Mouse (Mus musculus): ENCODE results near the gene Zfp934. TPM values are rescaled to one million over a fixed set of nuclear protein-coding genes. Genes with fewer than 3 reads are reported as not detected.
"Not testable (repeated sequence)": the region's sequence is repeated elsewhere in the genome, so short reads cannot be mapped to it uniquely, and the experiment has no call there.

The Zfp934 gene
- total RNA-seq (2021): 1 to 10 TPM; 7.9 to 8.4 TPM
- long read RNA-seq, experiment 1, partial matches to known transcripts: 0 of 4 reads
- long read RNA-seq, experiment 1, other reads (novel, unspliced or antisense): 4 of 4 reads
- long read RNA-seq, experiment 2, partial matches to known transcripts: 0 of 9 reads
- long read RNA-seq, experiment 2, other reads (novel, unspliced or antisense): 3 of 9 reads

- H3K4me3 ChIP-seq; H3K27ac ChIP-seq; DNase-seq (ENCODE audit: low spot score in 2 of 2): not testable (repeated sequence)
Observed at GRCm38 (mm10) chr13:62571099-62571498, at the start of gene Zfp934. Gene Zfp934 (minus strand): TSS chr13:62571199.

- DNase-seq (ENCODE audit: low spot score in 2 of 2); H3K27ac ChIP-seq; H3K4me3 ChIP-seq: not testable (repeated sequence)
Observed at GRCm38 (mm10) chr13:62617449-62617848, 46.5 kb upstream of the Zfp934 start.

DNA sequence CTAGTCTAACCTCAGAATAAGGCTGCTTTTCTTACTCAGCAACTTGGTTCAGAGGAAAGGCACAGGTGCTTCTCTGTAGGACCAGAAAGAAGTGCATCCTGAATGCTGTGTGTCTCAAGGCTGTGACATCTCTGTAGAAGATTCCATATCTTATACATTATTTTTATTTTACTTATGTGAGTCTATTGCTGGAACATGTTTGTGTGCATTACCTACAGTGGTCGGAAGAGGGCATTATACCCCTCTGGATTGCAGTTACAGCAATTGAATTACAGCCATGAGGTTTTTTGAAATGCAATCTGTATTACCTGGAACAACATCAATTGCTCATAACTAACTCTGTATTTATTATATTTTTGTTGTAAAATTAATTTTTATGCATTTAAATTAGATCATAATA, 9.3 kb downstream of the Zfp934 start:
- peak in 1 of 2 experiments; percentile 9 for DNase-seq (ENCODE audit: low spot score in 2 of 2)
- not testable (repeated sequence) for H3K4me3 ChIP-seq, H3K27ac ChIP-seq
- TF ChIP-seq CTCF (conservative IDR thresholded peaks at IDR 0.05): peak; percentile 47

- Histone ChIP-seq H3K27ac (peak within 1 kb of the TSS; percentile 61; the same call in 1 of the 2 replicates), H3K4me3 (peak within 1 kb of the TSS; percentile 59)
- peak; percentile 58 to 70 for DNase-seq (ENCODE audit: low spot score in 2 of 2)
Observed at GRCm38 (mm10) chr13:62558189-62559110, 12.5 kb downstream of the Zfp934 start, which contains the start of gene Zfp935. Gene Zfp935 (minus strand): TSS chr13:62558511.

- H3K4me3 ChIP-seq; H3K27ac ChIP-seq; DNase-seq (ENCODE audit: low spot score in 2 of 2): not testable (repeated sequence)
Observed at GRCm38 (mm10) chr13:62530129-62530528, 40.9 kb downstream of the Zfp934 start.

DNA sequence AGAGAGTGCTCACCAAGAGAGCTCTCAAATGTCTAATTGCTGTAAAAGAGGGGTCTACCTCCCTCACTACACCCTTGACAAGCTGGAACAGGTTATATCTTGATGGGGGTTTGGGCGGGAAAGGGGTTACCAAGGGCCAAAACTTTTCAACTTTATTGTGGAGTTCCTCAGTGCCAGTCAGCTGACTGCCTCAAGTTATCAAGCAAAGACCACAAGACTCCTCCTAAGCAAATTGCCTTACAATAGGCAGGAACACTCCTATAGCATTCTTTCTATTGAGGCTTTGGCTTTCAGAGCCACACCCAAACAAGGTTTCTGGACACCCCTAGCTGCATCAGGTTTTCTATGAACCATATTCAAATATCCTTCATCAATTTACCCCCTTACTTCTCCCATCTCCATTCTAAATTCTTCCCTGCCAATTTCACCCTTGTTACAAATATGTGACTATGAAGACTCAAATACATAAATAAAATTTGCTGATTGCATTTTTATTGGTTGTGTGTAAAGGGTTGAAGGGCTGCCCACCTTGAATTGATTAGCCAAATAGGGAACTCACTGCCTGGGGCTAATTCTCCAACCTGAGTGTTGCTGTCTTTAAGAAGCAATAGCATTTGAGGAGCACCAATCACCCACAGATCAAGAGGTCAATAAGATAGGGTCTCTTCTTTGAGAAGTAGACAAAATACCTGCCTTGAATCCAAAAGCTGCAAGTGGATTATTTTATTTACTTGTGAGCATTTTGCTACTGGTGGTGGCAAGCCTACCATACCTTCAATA, 60.2 kb downstream of the Zfp934 start:
- not testable (repeated sequence) for H3K4me3 ChIP-seq; DNase-seq (ENCODE audit: low spot score in 2 of 2); H3K27ac ChIP-seq

- not testable (repeated sequence) for H3K27ac ChIP-seq; H3K4me3 ChIP-seq; DNase-seq (ENCODE audit: low spot score in 2 of 2)
Observed at GRCm38 (mm10) chr13:62472661-62473060, 98.3 kb downstream of the Zfp934 start.

GRCm38 (mm10) chr13:62469947-62470346, 101.1 kb downstream of the Zfp934 start:
- not testable (repeated sequence) for H3K27ac ChIP-seq; H3K4me3 ChIP-seq; DNase-seq (ENCODE audit: low spot score in 2 of 2)
- peak; percentile 71 for TF ChIP-seq CTCF (conservative IDR thresholded peaks at IDR 0.05)

DNA sequence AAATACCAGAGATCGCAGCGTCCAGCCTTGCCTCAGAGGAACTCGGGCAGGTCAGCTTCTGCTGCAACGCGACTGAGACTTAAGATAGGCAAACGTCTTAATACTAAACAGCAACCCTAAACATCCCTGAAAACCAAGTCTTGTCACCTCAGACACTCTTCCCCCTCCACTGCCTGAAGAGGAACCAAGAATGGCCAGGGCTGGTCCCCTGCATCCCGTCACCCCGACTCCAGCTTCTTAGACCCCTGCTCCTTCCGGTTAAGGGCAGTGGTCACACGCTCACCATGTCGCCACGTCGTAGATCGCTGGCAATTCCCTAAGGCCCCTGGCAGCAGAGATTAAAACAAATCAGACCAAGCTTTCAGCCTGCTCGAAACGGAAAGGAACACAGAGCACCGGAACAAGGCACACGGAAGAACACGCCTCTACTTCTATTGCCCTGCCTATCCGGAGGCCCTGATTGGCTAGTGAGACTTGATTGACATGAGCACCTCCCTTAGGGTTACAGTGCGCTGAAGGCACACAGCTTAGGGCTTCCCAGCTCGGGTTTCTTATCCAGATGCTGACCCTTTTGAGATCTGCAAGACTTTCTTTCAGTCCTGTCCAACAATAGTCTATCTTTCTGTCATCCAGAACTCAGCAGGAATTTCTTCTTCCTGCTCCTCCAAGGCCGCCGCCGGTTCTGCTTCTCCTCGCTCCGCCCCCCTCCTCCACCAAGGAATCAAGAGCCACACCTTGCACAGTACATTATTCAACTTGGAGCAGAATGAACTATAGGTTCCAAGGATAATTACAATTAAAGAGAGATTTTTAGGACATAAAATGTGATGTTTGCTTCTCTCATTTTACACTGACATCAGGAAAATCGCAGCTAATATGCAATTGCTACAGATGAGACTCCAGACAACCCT, 104.3 kb downstream of the Zfp934 start, which contains the start of gene Gm49359:
Gm49359 (minus strand) TSS at position 409 of the 911 bp plus-strand sequence.
- peak within 1 kb of the TSS; percentile 87 for H3K27ac ChIP-seq
- peak; percentile 85 to 88 for DNase-seq (ENCODE audit: low spot score in 2 of 2)
- H3K4me3 ChIP-seq: peak within 1 kb of the TSS; percentile 80

Small RNAs within 50 kb of the gene (microRNA-seq; reads per million reads assigned to microRNA genes)
- gene Gm22256: 0 to 0.55 reads per million in 2 experiments

Other genes with a start within 250 kb of the Zfp934 start
- under 1 TPM; 0.71 to 0.72 TPM for gene Gm3604, start 188.0 kb downstream of the Zfp934 start, total RNA-seq (2021)
- 10 to 100 TPM; 12.1 to 12.6 TPM for gene Gm49359, start 104.4 kb downstream of the Zfp934 start, total RNA-seq (2021)
- gene Zfp935, start 12.7 kb downstream of the Zfp934 start, total RNA-seq (2021): 1 to 10 TPM; 1.6 to 2.0 TPM
- 1 to 10 TPM; 4.5 to 4.8 TPM for gene 6720489N17Rik, start 53.0 kb upstream of the Zfp934 start, total RNA-seq (2021)
- 10 to 100 TPM; 13.0 to 14.5 TPM for gene Platr25, start 189.5 kb upstream of the Zfp934 start, total RNA-seq (2021)
- 1 to 10 TPM; 7.7 to 8.3 TPM for gene Gm5141, start 214.6 kb upstream of the Zfp934 start, total RNA-seq (2021)